Mouse (Mus musculus) T-helper 1 cell (primary cell): Measurements from ENCODE around the gene Sdr9c7.

Experiments
- in situ Hi-C: fragments of 300-600 bp; cut with MboI, MseI; formaldehyde crosslinking; loops from one replicate; pipeline ENCODE4 v1.15.1; 2025; ENCODE audit warnings: high pct_unique_total_duplicates

Sdr9c7 gene

DNA sequence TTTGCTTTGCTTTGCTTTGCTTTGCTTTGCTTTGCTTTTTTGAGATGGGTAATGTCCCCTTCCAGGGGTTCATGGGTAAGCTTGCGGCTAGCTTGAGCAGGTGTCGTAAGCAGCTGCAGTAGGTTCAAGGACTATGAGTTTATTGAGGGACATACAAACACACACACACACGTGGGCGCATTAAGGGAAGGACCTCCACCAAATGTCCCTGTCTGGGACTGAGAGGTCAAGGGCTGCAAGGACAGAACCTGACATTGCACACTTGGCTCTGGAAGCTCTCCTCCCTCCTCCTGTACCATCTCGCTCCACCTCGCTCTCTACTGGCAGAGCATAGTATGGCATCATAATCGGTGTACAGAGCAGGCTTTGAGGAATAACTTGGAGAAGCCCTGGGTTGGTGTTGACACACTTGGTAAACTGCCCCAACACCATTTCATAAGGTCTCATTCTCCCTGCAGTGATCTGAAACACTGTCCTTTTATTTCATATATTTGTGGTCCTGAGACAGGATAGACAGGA lies 60.9 kb downstream of the Sdr9c7 start:
- in situ Hi-C loops: loop anchor here (5.0 kb wide), 1 partner anchor 48 kb away; the partner anchor contains the start of gene Hsd17b6
